Mouse (Mus musculus) gastrocnemius, postnatal 10 days (tissue): ENCODE measurements around the gene Myh9. TPM values are rescaled to one million over a fixed set of nuclear protein-coding genes. Genes with fewer than 3 reads are reported as not detected.
"Not testable (repeated sequence)": the region's sequence is repeated elsewhere in the genome, so short reads cannot be mapped to it uniquely, and the experiment has no call there.

Experiments used
- DNase-seq: peaks from one replicate; pipeline ENCODE4 v3.0.0; 2021; ENCODE audit warnings: mixed read lengths
- total RNA-seq, 2 experiments: library from RNA; stranded (reverse); gene quantifications; 2 replicates each; pipeline ENCODE4 v1.2.3; 2021

The Myh9 gene
- total RNA-seq, 2 experiments from 2014 or later: 117 to 155 TPM

GRCm38 (mm10) chr15:77755132-77755531 is 86.8 kb downstream of the Myh9 start:
- DNase-seq: no peak

DNA sequence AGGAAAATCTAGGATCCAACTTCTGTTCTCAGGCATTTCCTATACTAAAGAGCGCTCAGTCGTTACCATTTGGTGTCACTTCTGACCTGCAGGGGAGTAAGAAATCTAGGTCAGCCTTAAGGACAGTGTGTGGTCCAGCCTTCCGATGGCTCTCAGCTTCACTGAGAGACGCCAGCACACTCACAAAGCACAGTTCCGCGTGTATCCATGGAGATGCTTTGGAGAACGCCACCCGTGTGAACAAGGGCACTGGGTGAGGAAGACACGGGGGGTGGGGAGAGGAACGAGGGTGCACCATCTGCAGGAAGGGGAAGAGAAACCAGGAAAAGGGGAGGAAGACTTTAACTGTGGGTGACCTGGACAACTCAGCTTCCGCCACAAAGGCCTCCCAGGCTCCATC is 89.5 kb downstream of the Myh9 start:
- no peak for DNase-seq

DNA sequence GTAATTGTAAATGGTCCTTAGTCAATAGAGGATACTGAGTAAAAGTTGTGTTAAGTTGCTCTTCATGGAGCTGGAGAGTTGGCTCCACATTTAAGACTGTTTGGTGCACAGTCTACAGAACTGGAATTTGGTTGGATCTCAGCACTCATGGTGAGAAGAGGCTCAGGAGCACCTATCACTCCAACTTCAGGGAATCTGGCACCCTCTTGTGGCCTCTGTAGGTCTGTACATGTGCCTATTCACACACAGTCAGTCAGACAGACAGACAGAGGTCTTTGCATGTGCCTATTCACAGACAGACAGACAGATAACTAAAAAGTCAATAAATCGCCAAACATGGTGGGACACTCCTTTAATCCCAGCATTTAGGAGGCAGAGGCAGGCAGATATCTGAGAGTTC is 91.5 kb downstream of the Myh9 start:
- DNase-seq: no peak

DNA sequence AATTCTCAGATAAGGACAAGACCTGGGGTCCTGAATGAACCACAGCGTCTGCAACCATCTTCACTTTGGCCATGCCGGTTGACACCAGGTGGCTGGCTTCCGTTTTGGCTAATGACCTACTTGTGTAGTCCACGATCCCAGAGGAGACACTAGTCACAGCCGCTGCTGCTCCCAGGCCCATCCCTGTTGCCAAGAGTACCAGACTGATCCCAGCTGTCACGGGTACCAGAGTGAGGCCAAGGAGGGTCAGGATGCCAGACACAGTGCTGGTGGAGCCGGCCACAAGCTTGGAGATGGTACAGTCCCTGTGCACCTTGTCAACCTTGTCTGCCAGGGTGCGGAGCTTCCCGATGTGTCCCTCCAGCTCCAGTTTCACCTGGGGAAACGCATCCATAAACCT is 92.3 kb downstream of the Myh9 start:
- DNase-seq: no peak

GRCm38 (mm10) chr15:77748414-77748813 is 93.6 kb downstream of the Myh9 start:
- no peak for DNase-seq

DNA sequence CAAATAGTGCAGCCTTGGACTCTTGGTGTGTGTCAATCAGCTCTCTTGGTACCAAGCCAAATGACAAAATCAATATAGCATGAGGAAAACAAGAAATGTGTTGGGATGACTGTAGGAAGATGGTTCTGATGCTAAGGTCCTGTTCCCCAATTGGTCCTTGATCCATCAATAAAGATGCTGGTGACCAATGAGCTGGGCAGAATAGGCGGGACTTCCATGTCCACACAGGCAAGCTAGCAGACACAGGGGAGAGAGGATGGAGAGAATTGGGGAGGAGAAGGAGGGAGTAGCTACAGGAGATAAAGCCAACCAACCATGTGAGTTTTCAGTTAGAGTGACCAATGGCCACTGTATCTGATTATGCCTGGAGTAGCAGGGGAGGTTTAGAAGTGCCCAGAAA is 95.6 kb downstream of the Myh9 start:
- DNase-seq: no peak

DNA sequence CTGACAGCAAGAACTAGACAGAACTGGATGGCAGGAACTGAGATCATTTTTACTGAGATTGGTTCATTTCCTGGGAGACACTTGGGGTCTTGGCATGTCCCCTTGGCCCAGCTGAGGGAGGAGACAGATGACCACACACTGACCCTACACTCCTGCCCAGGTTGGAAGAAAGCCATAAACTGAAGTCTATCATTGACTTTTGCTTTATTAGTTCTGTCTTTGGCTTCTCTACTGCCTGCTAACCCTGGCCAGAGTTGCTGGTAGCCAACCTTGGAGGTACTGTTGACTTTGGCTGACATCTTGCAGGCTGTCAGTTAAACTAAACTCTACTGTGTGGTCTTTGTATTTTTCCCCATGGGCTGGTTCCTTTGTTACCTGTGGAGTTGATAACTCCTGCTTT is 96.9 kb downstream of the Myh9 start:
- DNase-seq: no peak

DNA sequence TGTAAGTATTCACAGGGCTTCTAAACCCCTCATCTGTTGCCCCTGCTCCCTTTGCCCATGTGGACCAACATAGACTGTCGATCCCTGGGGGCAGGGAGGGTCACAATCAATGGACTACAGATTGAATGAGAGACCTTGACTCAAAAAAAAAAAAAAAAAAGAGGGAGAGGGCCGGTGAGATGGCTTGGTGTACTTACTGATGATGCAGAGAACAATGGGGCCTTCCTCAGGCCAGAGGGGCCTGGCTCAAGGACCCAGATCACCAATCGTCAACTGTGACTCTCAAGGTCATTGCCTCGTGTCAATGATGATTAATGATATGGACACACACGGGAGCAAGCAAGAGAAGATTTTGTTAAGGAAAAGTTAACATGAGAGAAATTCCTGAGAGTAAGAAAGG is 97.3 kb downstream of the Myh9 start:
- DNase-seq: no peak

GRCm38 (mm10) chr15:77741556-77741955 is 100.4 kb downstream of the Myh9 start:
- DNase-seq: not testable (repeated sequence)

DNA sequence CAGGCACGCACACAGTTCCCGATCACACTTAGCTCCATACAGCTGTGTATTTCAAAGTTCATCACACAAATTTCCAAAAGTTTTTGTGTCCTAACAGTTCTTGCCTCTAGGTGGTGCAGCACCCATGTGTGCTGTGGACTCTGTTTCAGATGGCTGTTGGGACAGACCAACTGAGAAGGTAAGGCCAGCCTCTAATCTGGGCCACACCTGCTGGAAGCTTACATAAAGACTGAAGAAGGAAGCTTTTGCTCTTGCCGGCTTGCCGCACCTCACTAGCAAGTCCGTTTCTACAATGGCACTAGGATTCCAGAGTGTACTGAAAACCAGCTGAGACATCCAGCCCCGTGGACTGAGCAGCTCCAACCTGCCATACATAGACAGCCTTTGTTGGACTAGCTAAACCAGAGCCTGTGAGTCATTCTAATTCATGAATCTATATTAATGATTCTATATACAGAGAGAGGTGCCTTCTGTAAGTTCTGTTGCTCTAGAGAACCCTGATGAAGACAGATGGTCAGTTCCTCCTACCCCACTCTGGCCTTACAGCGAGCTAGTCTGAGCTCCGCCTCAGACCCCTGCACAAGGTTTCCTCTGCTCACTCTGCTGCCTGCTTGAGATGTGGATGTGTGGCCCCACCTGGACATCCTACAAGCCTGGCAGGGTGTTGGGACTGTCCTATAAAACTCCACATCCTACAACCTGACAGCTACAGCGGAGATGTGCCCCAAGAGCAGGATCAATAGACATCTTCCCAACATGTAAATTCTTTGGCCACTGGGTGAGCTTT is 101.3 kb downstream of the Myh9 start:
- no peak for DNase-seq

GRCm38 (mm10) chr15:77733903-77734302 is 108.1 kb downstream of the Myh9 start:
- DNase-seq: not testable (repeated sequence)

- DNase-seq: not testable (repeated sequence)
These were observed 108.6 kb downstream of the Myh9 start for GRCm38 (mm10) chr15:77733380-77733779.

- DNase-seq: not testable (repeated sequence)
These were observed 109.1 kb downstream of the Myh9 start for GRCm38 (mm10) chr15:77732851-77733250.

DNA sequence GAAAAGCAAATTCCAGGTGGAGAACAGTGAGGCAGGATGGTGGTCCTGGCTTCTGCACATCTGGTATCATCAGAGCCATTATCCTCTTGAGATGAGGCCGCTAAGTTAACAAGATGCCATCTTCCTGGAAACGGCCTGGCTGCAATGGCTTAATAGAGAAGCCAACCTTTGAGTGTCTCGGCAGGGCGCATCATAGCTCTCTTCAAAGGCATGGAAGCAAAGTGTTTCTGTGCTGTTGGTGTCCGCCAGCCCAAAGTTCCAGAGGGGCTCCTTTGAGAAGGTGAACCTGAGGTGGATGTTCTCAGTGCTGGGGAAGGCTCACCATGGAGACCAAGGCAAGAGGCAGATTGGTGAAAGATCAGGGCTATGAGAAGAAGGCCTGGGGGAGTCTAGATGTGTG is 110.4 kb downstream of the Myh9 start:
- DNase-seq: no peak

DNA sequence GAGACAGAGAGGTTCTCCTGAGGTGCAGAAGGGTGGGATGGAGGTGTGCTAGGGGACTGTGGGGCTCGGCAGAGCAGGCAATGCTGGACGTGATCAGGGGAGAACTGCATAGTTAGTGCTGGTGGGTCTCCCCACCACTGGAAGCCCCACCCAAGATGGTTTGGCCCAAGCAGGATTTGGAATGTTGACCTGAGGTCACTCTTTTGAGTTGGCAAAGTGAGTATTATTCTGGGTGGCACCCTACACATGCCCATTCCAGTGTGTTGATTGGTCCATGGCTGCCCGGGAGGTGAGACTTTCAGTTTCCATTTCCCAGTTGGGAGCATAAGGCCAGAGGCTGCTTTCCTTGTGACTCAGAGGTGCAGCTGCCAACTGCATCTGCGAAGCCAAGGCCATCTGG is 113.2 kb downstream of the Myh9 start, which contains the start of gene Apol9b:
Gene Apol9b (plus strand): TSS at position 301 of the 400 bp plus-strand sequence.
- not testable (repeated sequence) for DNase-seq

DNA sequence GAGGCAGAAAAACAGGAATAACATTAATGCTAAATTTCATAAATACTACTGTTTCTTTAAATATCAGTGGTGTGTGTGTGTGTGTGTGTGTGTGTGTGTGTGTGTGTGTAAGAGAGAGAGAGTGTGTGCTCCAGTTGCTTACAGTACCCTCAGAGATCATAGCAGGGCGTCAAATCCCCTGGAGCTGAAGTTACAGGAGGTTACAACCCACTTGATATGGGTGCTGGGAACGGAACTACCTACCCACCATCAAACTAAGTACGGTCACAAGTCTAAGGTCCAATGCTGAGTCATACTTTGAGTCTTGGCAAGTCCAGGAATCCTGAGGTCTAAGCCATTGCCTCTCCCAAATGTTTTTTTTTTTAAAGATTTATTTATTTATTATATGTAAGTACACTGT is 114.2 kb downstream of the Myh9 start:
- DNase-seq: not testable (repeated sequence)

DNA sequence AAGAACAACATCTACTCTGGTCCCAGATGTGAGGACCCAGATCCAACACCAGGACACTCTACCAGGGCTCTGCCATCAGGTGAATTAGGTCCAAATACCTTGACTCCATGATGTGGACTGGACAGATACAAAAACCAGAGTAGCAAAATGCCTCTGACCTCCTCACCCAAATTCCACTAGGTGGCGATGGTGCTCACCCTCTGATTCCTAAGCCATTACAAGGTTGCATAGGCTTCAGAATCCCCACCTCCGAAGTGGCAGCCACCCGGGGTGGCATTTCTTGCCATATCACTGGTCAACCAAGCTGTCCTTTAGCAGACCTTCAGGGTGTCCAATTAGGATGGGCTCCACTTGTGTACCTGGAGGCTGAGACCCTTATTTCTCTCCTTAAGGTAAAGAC is 114.8 kb downstream of the Myh9 start:
- not testable (repeated sequence) for DNase-seq

DNA sequence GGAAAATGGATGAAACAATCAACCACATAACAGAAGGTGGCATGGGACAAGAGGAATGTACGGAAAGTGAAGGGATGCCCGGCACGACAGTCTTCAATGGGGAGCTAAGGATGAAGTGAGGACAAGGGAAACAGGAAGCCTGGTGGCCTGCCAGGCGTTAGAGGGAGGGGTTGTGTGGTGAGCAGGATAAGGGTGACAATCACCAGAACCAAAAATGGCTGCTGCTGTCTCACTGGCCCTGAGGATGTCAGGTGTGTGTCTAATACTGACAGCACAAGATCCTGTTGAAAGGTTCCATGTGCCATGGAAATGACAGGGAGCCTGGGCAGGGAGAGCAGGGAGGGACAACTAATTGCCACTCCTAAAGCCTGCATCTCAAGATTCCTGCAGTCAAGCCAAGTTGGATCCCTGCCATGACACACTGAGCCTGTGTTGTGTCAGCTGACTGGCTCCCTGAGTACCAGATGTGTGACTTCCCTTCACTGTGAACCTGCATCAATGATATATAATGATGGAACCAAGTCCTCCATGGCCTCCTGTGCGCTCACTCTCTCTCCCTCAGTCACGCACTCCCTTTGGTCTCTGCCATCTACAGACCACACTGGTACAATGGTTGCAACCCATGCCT is 116.5 kb downstream of the Myh9 start:
- DNase-seq: not testable (repeated sequence)

DNA sequence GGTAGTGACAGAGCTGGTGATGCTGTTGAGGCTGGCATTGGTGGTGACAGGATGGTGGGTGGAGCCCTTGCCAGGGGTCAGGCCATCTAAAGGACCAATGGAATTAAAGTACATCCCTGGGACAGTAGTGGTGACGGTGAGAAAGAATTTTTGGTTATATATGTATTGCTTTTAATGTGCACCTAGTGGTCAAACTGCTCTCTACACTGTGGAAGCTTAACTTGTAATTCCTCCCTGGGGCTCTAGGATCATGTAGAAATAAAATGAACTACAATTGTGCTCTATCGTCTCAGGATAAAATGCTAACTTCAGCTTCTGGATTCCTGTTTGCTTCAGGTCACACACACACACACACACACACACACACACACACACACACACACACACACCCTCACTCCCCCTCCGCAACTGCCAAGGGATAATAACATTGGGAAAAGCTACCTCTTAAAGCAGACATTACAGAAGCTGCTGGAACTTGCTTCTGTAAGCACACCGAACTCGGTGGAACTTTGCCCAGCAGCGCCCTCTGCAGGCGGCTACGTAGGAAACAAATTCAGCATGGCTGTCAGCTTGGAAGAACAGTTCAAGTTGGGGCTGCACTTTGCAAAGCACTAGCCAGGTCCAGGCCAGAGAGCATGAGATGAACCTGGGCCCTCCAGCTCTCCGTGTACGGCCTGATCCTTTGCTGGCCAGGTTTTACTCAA is 117.6 kb downstream of the Myh9 start:
- not testable (repeated sequence) for DNase-seq

DNA sequence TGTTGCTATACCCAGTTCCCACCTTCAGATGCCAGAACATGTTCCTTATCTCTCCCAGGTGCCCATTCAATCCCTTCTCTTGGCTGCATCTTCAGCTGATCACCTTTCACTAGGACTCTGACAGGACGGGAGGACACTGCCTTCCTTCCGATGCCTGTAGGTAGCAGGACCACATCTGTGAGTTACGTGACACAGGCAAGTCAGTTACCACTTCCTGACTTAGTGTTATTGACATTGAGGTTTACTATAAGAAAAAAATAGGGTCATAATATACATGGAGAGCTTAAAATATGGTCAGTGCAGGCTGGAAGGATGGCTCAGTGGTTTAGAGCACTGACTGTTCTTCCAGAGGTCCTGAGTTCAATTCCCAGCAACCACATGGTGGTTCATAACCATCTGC is 120.5 kb downstream of the Myh9 start:
- DNase-seq: not testable (repeated sequence)

GRCm38 (mm10) chr15:77718240-77718639 is 123.7 kb downstream of the Myh9 start:
- not testable (repeated sequence) for DNase-seq
